Mouse (Mus musculus) heart, adult 11 months (tissue): Measurements from ENCODE around the gene Tmem107.

Experiments used
- DNase-seq: peaks from one replicate; pipeline ENCODE4 v3.0.0; 2022

Tmem107 gene

DNA sequence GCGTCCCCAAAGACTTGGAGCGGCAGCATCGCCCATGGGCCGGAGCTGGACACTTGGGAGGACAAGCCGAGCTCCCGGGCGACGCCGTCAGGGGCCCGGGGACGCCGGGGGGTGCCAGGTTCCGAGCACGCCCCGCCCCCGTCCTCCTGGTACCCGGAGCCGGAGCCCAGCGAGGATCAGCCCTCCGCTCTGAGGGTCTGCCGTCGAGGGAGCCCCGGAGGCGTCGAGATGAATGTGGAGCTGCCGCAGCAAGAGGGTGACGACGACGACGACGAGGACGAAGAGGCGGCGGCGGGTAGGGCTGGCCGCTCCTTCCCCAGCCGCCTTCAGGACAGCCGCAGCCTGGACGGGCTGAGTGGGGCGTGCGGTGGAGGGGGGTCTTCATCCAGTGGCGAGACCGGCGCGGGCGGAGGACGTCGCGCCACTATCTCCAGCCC lies 10.6 kb upstream of the Tmem107 start:
- DNase-seq: no peak

DNA sequence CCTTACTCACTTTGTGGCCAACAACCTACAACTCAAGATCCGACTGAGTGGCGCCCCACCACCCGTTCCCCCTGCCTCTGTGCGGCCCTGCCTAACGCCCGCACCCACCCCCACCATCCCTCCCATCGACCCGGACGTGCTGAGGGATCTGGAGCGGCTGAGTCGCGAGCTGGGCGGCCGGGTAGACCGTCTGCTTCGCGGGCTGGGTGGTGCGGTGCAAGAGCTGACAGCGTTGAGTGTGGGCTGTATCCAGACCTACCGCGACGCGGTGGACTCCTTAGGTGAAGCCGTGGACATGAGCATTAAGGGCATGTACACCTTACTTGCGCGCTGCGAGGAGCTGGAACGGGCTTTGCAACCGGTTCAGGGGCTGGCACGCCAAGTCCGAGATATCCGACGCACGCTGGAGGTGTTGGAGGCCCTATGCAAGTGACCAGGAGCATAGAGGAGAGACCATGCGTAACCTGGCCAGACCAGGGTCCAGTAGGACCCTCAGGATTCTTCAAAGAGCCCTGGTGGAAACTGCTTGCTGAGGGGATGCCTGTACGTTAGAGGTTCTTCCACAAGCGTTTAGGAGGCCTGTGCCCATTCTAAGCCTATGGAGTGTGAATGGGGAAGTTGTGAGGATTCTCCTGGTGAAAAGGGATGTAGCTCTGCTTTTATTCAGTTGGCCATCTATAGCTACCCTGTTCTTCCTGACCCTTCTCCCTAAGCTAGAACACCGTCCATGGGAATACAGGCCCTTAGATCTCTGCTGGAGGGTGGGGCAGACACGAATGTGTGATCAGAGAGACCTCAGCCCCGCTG lies 10.0 kb upstream of the Tmem107 start:
- peak; percentile 97 for DNase-seq

DNA sequence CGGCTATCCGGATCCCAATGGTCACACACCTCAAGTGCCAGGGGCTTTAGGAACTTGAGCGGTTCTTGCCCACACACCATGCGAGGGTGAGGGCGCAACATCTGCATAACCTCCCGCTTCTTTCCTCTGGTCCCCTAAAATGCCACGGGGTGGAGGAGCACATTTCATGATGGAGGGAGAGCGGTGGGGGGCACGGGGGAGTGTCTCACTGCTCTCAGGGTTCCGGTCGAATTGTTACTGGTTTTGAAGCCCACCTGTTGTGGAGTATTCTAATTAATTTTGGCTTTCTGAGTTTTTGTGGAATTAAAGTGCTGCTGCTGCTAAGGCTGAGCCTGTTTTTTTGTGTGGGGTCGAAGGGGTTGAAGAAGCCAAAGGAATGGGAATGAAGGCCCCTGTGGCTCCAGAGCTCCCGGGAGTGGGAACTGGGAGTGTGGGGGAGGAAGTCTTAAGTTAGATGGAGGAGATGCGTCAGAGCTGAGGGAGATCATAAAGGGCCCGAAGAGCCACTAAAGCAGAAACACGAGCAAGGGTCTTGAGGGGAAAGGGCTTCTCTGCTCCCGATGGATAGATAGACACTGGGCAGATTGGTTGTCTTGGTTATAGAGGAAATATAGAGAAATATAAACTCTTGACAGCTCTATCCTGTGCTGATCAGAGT lies 9.2 kb upstream of the Tmem107 start:
- DNase-seq: peak; percentile 90

DNA sequence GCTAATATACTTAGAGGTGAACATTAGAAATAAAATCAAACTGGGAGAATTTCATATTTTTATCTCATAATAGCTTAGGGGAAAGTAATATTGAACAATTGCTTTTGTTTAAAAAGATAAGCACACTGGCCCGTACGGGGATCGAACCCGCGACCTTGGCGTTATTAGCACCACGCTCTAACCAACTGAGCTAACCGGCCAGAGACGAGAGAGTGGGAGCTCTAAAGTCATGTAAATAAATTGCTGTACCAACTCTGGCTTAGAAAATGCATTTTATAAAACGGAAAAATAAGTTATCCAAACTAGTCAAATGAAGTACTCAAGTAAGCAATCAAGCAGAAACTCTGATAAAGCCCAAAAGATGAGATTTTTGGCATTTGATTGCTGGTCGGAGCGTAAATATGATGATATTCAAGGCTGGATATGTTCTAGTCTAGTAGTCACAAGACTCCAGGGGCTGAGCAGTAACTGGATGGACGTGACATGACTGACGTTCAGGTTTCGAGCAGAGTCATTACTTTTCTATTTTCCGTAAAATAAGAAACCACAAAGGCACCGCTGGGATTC lies 8.3 kb upstream of the Tmem107 start:
- peak; percentile 96 for DNase-seq

DNA sequence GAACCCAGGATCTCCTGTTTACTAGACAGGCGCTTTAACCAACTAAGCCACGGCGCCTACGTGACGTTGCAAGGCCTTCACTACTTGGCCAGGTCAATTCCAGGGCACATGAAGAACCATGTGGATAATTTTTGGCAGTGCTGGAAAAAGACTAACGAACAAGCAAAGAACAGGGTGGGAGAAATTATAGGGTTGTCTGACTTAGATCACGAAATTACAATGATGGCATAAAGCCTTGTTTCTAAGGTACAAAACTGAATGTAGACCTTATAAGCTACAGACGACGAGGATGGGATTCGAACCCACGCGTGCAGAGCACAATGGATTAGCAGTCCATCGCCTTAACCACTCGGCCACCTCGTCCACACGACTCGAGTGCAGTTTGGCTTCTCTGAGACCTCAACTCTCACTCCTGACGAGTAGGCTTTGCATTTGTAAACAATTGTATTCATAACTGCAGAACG lies 7.8 kb upstream of the Tmem107 start:
- peak; percentile 99 for DNase-seq

DNA sequence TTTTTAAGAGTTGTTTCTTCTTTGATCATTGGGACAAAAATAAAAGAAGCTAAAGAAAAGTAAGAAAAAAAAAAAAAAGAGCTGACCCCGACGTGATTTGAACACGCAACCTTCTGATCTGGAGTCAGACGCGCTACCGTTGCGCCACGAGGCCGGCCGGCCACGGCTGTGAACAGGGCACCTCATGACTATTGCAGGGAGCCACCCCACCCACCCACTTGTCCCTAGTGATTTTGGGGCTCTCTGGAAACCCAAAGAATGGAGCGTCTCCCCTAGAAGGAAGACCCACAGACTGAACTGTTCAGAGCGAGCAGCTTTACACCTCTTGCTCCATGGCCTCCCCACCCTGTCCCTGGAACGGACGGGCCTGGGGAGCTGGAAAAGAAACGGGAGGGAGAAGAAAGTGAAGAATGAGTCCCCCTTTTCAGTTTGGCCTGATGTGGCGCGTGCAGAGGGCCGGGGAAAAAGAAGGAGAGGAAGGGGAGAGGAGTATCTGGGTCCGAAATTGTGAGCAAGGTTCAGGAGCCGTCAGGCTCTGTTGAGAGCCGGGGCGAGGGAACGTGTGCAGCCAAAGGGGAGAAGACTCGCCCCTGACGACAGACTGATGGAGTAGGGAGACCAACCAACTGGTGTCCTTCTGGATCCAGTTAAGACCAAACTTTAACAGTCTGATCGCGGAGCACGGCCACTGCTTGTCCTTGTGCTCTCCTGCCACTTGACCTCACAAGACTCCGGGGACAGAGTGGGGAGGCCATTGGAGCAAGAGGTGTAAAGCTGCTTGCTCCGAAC lies 7.0 kb upstream of the Tmem107 start:
- peak; percentile 98 for DNase-seq

DNA sequence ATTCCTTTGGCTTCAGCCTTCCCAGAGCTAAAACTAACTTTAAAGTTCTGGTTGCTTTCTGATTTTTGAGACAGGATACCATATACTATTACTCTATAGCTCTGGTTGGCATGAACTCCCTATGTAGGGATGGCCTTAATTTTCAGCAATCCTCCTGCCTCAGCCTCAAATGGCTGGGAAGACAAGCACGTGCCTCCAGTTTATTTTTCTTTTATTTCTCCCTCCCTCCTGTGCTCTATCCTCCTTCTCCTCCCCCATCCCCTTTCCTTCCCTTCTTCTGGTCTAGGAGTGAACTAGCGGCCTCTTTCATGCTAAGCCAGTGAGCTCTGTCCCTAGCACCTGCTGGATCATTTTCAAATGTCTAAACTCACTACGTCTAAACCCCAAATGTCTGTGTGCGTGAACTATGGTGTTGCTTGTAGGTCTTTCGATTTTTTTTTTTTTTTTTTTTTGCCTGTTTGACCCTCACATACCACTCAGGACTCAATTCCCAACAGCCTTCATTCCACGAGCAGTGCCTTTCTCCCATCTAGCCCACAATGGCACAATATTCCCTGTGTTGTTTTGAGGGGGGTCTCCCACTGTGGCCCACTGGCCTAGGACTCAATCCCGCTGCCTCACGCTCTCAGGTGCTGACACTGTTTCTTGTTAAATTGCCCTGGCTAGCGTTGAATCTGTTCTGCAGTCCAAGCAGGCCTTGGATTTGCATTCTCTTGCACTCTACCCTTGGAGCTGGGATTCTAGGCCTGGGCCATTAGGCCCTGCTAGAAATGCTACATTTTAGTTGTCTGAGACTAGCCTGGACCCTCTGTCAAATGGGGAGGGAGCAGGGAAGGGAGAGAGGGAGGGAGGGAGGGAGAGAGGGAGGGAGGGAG lies 6.1 kb upstream of the Tmem107 start:
- peak; percentile 90 for DNase-seq

DNA sequence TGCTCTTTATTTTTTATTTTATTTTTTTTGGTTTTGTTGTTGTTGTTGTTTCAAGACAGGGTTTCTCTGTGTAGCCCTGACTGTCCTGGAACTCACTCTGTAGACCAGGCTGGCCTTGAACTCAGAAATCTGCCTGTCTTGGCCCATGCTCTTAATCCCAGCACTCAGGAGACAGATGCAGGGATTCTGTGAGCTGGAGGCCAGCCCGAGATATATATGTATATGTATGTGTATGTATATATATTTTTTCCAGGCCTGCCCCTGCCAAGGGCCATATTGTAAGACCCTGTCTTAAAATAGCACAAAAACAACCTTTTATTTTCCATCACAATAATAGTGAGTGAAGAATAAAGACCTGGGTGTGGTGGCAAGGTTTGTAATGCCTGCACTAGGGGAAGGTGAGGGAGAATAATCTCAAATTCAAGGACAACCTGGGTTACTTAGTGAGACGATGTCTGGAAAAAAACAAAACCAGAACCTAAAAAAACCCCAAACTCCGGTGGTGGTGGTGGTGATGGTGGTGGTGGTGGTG lies 5.1 kb upstream of the Tmem107 start:
- peak; percentile 87 for DNase-seq

DNA sequence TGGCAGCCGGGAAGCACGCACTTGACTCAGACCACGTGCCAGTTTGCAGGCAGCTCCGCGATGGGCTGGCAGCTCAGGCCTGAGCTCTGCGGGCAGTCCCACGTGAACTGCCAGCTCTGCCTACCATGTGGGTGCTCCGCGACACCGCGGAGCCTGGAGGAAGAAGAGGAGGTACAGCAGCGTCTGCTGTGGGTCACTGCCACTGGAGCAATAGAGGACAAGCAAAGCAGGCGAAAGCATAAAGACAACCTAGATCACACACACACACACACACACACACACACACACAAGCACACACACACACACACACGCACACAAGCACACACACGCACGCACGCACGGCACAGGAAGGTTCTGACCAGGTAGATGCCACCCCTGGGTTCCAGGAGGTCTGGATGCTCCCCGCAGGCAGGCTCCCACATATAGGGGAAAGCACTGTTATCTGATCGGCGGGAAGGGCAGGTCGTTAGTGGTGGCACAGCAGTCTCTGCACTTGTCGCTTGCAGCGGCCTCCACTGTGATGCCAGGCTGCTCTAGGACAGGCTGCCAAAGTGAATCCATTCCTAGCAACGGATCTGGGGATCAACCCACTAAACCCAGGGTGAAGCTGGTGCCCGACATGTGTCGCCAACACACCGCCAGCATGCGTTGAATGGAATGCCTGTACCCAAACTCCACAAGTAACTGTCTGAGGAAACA lies 4.3 kb upstream of the Tmem107 start:
- peak; percentile 96 for DNase-seq

DNA sequence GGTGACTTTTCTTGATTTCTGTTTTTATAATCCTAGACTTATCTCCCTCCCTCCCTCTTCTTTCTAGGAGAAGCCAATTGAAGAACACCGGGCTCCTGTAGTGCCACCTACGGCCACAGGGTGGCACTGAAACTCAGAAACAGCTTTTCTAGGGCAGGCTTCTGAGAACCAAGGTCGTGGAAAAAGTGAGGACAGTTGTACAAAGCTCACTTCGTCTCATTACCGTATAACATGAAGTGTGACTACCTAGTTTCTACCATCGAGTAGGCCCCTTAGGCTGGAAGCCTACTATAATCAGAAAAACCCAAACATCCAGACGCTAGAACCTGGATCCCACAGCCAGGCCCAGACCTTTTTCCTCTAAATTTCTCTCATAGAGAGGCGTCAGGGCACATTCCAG lies 3.6 kb upstream of the Tmem107 start:
- DNase-seq: peak; percentile 98

DNA sequence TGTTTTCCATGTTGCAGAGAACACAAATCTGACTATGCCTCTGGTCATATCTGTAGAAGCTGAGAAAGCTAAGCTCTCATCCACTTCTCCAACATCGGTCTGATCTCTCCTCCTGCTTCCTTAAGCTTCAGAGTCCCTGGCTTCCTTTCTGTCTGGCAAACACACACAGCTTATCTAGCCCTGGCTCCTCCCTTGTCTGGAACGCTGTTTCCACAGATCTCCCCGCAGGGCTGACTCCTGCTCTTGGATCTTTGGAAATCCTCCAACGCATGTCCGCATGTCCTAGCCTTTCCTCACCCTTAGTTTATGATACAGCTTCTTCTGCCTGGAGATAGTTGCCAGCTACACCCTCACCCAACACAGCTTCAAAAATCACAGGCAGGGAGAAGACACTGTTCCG lies 3.0 kb upstream of the Tmem107 start:
- peak; percentile 98 for DNase-seq

DNA sequence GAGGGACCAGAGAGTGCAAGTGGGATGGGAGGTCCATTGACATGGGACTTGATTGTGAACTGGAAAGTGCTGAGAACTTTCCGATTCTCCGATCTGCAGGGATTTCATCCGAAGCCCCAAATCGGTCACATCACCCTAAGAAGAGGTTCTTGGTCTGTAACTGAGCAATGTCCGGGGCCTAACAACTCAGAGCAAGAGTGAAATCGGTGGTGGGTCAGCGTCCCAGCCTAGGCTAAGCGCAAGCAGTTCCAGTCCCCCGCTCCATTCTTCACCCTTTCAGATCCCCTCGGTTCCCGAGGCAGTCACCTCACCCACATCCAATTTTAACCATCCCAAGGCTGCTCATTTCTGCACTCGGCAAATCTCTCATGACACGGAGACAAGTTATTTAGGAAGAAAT lies 513 bp upstream of the Tmem107 start:
- DNase-seq: no peak

DNA sequence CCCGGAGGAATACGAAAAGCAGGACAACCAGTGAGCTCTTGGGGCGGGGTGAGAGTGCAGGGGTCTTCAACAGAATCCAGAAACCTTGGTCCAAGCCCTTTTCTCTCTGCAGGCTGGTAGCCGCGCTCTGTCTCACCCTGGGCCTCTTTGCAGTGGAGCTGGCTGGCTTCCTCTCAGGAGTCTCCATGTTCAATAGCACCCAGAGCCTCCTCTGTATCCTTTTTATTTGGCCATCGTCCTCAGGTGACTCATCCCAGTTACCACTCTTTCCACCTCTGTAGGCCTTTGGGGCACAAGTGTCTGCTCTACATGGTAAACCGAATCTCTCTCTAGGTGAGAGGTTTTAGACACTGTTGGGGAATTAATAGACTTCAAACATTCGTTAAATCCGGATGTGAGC lies 656 bp downstream of the Tmem107 start:
- no peak for DNase-seq

DNA sequence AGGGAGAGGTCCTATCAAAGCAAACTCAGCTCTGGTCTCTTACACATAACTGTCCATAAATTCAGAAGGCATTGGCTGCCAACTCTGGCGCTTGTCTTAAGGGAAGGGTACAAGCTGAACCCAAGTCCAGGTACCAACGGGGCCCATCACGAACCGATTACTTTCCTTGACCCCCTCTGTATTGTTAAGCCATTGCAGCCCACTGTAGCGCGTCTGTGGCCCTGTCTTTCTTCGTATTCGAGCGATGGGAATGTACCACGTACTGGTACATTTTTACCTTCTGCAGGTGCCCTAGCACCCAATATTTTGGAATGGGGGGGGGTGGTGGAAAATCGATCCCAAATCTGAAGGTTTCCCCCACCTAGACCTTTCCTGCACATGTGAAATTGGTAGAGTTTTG lies 1.6 kb downstream of the Tmem107 start:
- DNase-seq: peak; percentile 92

DNA sequence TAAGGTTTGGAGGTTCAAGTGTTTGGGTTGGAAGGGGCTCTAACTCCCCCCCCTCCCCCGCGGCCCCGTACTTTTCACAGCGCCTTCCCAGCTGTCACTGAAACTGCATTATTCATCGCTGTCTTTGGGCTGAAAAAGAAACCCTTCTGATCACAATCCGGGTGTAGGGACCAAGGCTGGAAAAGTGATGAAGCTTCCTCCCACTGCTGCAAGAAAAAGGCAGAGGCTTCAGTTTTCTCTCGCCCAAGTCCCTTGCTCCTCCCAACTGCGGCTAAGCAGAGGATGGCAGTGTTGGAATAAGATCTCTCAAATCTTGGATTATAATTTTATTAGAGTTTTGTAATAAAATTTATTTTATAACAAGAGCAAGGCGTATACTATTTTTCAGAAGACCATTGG lies 2.1 kb downstream of the Tmem107 start:
- peak; percentile 86 for DNase-seq

DNA sequence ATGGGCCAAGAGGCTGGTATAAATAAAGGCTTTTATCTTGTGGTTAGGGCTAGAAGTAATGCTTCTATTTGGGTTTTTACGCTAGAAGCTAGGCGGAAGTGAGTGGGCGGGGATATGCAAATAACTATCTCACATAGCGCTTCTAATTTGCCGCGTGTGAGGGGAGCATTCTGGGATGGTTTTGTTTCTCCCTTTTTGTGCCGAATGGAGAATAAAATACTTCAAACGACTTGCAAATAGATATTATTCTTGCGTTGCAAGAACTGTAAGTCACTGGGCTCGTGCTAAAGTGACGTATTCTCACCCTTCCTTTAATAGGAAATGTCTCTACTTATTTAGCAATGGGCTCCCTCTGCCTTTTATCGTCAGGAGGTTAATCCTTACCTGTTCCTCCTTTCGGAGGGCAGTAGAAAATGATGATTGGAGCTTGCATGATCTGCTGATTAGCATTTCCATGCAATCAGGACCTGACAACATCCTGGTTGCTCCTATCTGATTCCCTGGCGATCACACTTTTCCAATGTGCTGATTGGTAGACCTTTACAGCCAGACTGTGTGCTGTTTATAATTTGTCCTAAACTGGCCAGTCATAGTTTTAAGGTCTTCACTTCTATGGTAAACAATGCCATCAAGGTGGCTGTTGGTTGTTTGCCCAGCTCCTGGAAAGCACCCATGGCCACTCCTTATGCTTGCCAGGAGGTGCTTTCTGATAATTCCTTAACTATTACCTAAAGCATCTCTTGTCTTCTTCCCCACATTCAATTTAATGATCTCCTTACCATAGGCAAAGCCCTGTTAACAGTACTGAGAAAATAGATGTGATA lies 2.7 kb downstream of the Tmem107 start:
- peak; percentile 98 for DNase-seq

DNA sequence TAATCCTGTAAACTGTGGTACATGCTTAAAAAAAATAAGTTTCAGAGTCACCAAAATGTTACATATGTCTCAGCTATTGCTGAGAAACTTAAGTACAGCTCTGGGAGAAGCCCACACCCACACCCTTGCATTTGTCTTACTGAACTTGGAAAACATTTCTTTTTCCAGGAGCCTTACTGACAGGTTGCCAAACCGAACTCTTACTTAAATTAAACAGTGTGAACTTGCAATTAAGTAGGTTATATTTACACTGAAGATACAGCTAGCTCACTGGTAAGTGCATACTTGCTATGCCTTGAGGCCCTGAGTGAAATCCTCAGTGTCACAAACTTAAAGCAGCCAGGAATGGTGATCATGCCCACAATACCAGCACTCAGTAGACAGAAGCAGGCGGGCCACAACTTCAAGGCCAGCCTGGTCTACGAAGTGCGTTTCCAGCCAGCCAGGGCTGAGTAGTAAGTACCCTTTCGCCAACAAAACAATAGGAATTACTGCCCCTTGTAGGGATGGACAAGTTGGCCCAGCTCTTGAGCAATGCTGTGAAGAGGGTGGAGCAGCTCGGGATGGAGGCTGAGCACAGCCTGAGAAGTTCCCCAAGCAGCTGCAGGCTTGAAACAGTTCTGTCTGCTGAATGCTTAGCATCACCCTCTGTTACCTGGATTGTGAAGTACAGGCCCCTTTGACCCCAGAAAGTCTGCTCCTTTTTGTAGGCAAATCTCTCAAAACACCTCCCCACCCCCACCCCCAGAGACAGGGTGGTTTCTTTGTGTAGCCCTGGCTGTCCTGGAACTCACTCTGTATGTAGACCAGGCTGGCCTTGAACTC lies 3.6 kb downstream of the Tmem107 start:
- DNase-seq: peak; percentile 91

DNA sequence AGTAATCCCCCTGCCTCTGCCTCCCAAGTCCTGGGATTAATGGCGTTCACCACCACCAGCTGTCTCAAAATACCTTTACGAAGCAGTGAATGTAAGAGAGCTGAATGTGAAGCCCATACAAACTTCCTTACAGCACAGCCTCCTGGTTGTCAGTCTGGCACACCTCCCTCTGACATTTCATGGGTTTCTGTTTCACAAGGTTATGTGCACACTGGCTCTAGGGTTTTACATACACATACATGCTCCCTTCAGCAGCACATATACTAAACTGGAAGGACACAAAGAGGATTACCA lies 4.1 kb downstream of the Tmem107 start:
- no peak for DNase-seq

DNA sequence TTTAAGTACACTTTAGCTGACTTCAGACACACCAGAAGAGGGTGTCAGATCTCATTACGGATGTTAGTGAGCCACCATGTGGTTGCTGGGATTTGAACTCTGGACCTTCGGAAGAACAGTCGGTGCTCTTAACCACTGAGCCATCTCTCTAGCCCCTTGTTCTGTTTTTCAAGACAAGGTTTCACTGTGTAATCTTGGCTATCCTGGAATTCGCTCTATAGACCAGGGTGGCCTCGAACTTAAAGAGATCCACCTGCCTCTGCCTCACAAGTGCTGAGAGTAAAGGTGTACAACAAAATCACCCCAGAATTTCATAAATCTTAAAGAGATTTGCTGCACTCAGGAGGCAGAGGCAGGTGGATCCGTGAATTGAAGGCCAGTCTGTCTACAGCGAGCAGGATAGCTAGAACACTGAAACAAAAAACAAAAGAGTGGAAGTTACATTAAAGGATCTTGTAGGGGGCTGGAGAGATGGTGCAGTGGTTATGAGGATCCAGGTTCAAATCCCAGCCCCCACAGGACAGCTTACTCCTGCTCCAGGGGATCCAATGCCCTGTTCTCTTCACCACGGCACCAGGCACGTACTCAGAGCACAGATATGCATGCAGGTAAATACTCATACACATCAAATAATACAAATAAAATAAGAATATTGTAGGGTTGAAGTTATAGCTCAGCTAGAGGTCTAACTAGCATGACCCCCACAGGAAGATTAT lies 5.3 kb downstream of the Tmem107 start:
- peak; percentile 86 for DNase-seq
